Mouse (Mus musculus): ENCODE results near the gene Fgf18.
A peak's percentile ranks its signal among the peaks of the same experiment; 100 is the strongest.

Gene Fgf18

GRCm38 (mm10) chr11:33070520-33070919 lies 76.7 kb downstream of the Fgf18 start:
- peak; percentile 8 to 14 for DNase-seq (ENCODE audit: low spot score in 2 of 2)

Measured in right cerebral cortex, postnatal 36 days (tissue).